18 mouse cellular contexts compared by ENCODE assay signal in genomic region chr11:61197935-61198334, GRCm38 (mm10). TPM values are rescaled to one million over a fixed set of nuclear protein-coding genes. Genes with fewer than 3 reads are reported as not detected.
"Had no signal": no experiment of that assay in that cellular context is flagged by ENCODE, and none has a peak within 500 bp of the region (broad histone marks: within the 10 kb centered on the region; RNA-seq: fewer than 3 reads in every experiment).

No protein-coding gene starts in this region.

- DNase-seq: kidney, adult 18-20 months; kidney, adult 9 months; kidney, postnatal 14 days; kidney, postnatal 4 days; lung, adult 18-20 months; lung, postnatal 4 days; midbrain, embryonic 14.5 days; thymus, postnatal 25 days had no signal

- ATAC-seq: intestine, embryonic 16.5 days; liver, embryonic 12.5 days had no signal

- H3K9me3 ChIP-seq: liver, embryonic 12.5 days; liver, embryonic 15.5 days had no signal

- H3K27ac ChIP-seq: liver, embryonic 12.5 days; liver, embryonic 15.5 days had no signal

- H3K9ac ChIP-seq: liver, embryonic 12.5 days; liver, embryonic 15.5 days had no signal

- H3K4me2 ChIP-seq: liver, embryonic 12.5 days; liver, embryonic 15.5 days; midbrain, embryonic 11.5 days had no signal

- H3K4me3 ChIP-seq: liver, embryonic 12.5 days; liver, embryonic 15.5 days had no signal

- H3K36me3 ChIP-seq: liver, embryonic 12.5 days; liver, embryonic 15.5 days had no signal

- H3K4me1 ChIP-seq: liver, embryonic 12.5 days; liver, embryonic 15.5 days had no signal

RNA-seq across cellular contexts. Expression of gene Aldh3a1, which starts 9.4 kb away (rescaled TPM):
- total RNA-seq: megakaryocyte progenitor cell, adult 5-6 weeks; megakaryocyte-erythroid progenitor cell, adult 5-6 weeks had no signal
- polyA plus RNA-seq: kidney, embryonic 16.5 days; midbrain, embryonic 11.5 days; neural tube, embryonic 11.5 days; neural tube, embryonic 14.5 days; stomach, embryonic 14.5 days had no signal
